Mouse (Mus musculus): ENCODE measurements around the gene Irgq. TPM values are rescaled to one million over a fixed set of nuclear protein-coding genes. Genes with fewer than 3 reads are reported as not detected.
A peak's percentile ranks its signal among the peaks of the same experiment; 100 is the strongest.

Gene Irgq
- total RNA-seq, 2 experiments from 2014 or later, result 71.2 to 78.6 TPM

- DNase-seq (ENCODE audit: low spot score in 2 of 2), result no peak
Measured at GRCm38 (mm10) chr7:24546068-24546614, 15.7 kb downstream of the Irgq start, which contains the start of the genes Pinlyp and Xrcc1. TSS of gene Pinlyp (minus strand) at chr7:24546118. TSS of gene Xrcc1 (plus strand) at chr7:24546289.

GRCm38 (mm10) chr7:24546634-24547389 lies 16.3 kb downstream of the Irgq start:
- peak; percentile 99 for DNase-seq (ENCODE audit: low spot score in 2 of 2)

GRCm38 (mm10) chr7:24547534-24548036 lies 17.1 kb downstream of the Irgq start:
- DNase-seq (ENCODE audit: low spot score in 2 of 2), result no peak

- DNase-seq (ENCODE audit: low spot score in 2 of 2), result no peak
Measured at GRCm38 (mm10) chr7:24551985-24552759, 21.7 kb downstream of the Irgq start.

- DNase-seq (ENCODE audit: low spot score in 2 of 2), result no peak
Measured at GRCm38 (mm10) chr7:24555786-24556185, 25.3 kb downstream of the Irgq start.

- no peak for DNase-seq (ENCODE audit: low spot score in 2 of 2)
Measured at GRCm38 (mm10) chr7:24561450-24561849, 31.0 kb downstream of the Irgq start.

- DNase-seq (ENCODE audit: low spot score in 2 of 2), result no peak
Measured at GRCm38 (mm10) chr7:24563191-24563836, 32.8 kb downstream of the Irgq start.

- no peak for DNase-seq (ENCODE audit: low spot score in 2 of 2)
Measured at GRCm38 (mm10) chr7:24563837-24564206, 33.3 kb downstream of the Irgq start.

GRCm38 (mm10) chr7:24564607-24565265 lies 34.2 kb downstream of the Irgq start:
- peak; percentile 69 to 83 for DNase-seq (ENCODE audit: low spot score in 2 of 2)

GRCm38 (mm10) chr7:24565627-24566026 lies 35.1 kb downstream of the Irgq start:
- no peak for DNase-seq (ENCODE audit: low spot score in 2 of 2)

GRCm38 (mm10) chr7:24566206-24566605 lies 35.7 kb downstream of the Irgq start:
- DNase-seq (ENCODE audit: low spot score in 2 of 2), result no peak

GRCm38 (mm10) chr7:24568512-24568911 lies 38.0 kb downstream of the Irgq start:
- no peak for DNase-seq (ENCODE audit: low spot score in 2 of 2)

- DNase-seq (ENCODE audit: low spot score in 2 of 2), result no peak
Measured at GRCm38 (mm10) chr7:24571071-24571470, 40.6 kb downstream of the Irgq start.

- DNase-seq (ENCODE audit: low spot score in 2 of 2), result no peak
Measured at GRCm38 (mm10) chr7:24572455-24572854, 42.0 kb downstream of the Irgq start.

- DNase-seq (ENCODE audit: low spot score in 2 of 2), result no peak
Measured at GRCm38 (mm10) chr7:24574224-24574796, 43.8 kb downstream of the Irgq start.

- no peak for DNase-seq (ENCODE audit: low spot score in 2 of 2)
Measured at GRCm38 (mm10) chr7:24577811-24578210, 47.3 kb downstream of the Irgq start.

GRCm38 (mm10) chr7:24584876-24585275 lies 54.4 kb downstream of the Irgq start:
- no peak for DNase-seq (ENCODE audit: low spot score in 2 of 2)

- no peak for DNase-seq (ENCODE audit: low spot score in 2 of 2)
Measured at GRCm38 (mm10) chr7:24585995-24586394, 55.5 kb downstream of the Irgq start.

- DNase-seq (ENCODE audit: low spot score in 2 of 2), result no peak
Measured at GRCm38 (mm10) chr7:24586828-24587227, 56.3 kb downstream of the Irgq start.

GRCm38 (mm10) chr7:24587330-24588105 lies 57.0 kb downstream of the Irgq start, which contains the start of the genes Ethe1 and Zfp575:
TSS of gene Ethe1 (plus strand) at chr7:24587543.
TSS of gene Zfp575 (minus strand) at chr7:24587641.
- DNase-seq (ENCODE audit: low spot score in 2 of 2), result peak; percentile 85 to 88

Measured in left cerebral cortex, adult 18-20 months (tissue).